Mouse (Mus musculus): ENCODE results near the gene Dcaf12. TPM values are rescaled to one million over a fixed set of nuclear protein-coding genes. Genes with fewer than 3 reads are reported as not detected.

Dcaf12 gene
- polyA plus RNA-seq, 1 experiment from 2014 or later, result 33.2 TPM

DNA sequence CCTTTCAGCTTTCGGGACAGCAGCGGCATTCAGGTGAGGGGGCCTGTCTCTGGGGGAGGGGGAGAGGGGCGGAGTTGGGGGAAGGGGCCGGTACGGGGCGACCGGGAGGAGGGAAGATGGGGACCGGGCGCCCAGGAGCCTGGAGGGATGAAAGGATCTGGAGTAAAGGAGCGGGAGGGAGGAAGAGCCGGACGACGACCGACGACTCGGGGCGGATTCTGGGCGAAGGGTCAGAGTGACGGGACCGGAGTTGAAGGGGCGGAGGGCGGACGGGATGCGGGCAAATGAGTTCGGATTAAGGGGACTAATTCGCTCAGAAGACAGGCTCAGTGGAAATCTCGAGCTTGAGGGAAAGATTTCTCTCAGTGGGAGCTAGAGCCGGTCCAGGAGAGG, 34.5 kb upstream of the Dcaf12 start:
- no peaks in the 10 kb centered on the region for H3K9me3 ChIP-seq (ENCODE audit: control insufficient read depth, low read length)
- peak overlapping the region; percentile 85 to 94 for H3K4me3 ChIP-seq (ENCODE audit: control insufficient read depth in 1 of 2, insufficient read depth in 1 of 2, low read depth in 1 of 2, low read length in 2 of 2)
- peaks cover 0 to 8% of the 10 kb centered on the region in 2 experiments; a peak in 1 of 4 replicates for H3K4me1 ChIP-seq (ENCODE audit: control insufficient read depth in 2 of 2, insufficient read depth in 2 of 2, low read length in 2 of 2)
- no peaks in the 10 kb centered on the region for H3K27me3 ChIP-seq (ENCODE audit: control insufficient read depth, insufficient read depth, low read length)
- under 1% methylated on average over 26 of the region's 28 CpGs for WGBS
- ATAC-seq (ENCODE audit: insufficient number of reproducible peaks, insufficient read depth, low FRiP score, low read depth), result peak; percentile 70
- H3K4me2 ChIP-seq (ENCODE audit: low read length), result peak overlapping the region; percentile 84
- peak overlapping the region; percentile 88 for H3K9ac ChIP-seq (ENCODE audit: low read length)
- peak overlapping the region; percentile 93 to 95 for H3K27ac ChIP-seq (replicated peaks in 1 of 2; ENCODE audit: control insufficient read depth in 1 of 2, insufficient read depth in 1 of 2, low read depth in 2 of 2, low read length in 2 of 2)
- H3K36me3 ChIP-seq (ENCODE audit: control insufficient read depth, insufficient read depth, low read length), result no peaks in the 10 kb centered on the region

DNA sequence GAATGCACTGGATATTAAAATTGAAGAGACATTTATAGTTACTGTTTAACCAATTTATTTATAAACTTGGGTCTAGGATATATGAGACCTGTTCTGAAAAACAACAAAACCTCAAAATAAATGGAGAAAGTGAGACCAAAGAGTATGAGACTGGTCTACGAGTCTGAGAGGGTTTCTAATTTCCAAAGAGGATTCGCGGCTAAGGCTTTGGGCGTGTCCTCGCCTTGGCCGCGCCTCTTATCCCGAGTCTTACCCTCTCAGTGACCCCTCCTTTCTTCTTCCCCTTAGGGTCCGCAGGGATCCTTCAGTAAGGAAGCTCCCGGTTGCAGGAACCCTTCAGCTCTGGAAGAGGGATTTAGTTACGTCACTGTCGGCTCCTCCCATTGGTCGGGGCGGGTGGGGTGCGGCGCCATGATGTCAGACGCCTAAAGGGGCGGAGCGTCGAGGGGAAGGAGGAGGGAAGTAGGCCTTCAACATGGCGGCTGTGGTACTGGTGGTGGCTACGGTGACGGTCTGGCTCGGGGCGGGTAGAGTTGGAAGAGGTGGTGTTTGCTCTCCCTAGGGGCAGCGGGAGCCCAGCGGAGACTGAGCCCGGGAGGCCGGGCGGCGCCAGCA, 34.0 kb upstream of the Dcaf12 start, which contains the start of gene Ubap1:
Gene Ubap1 (plus strand): TSS at position 413 of the 615 bp plus-strand sequence.
- H3K4me1 ChIP-seq (ENCODE audit: control insufficient read depth in 2 of 2, insufficient read depth in 2 of 2, low read length in 2 of 2), result peaks cover 0 to 8% of the 10 kb centered on the region in 2 experiments; a peak in 1 of 4 replicates
- peak within 1 kb of the TSS; percentile 84 for H3K4me2 ChIP-seq (ENCODE audit: low read length)
- H3K27me3 ChIP-seq (ENCODE audit: control insufficient read depth, insufficient read depth, low read length), result no peaks in the 10 kb centered on the region
- under 1% methylated on average over 30 of the region's 31 CpGs for WGBS
- no peaks in the 10 kb centered on the region for H3K36me3 ChIP-seq (ENCODE audit: control insufficient read depth, insufficient read depth, low read length)
- H3K9ac ChIP-seq (ENCODE audit: low read length), result peak within 1 kb of the TSS; percentile 88
- peak within 1 kb of the TSS; percentile 93 to 95 for H3K27ac ChIP-seq (replicated peaks in 1 of 2; ENCODE audit: control insufficient read depth in 1 of 2, insufficient read depth in 1 of 2, low read depth in 2 of 2, low read length in 2 of 2)
- peak within 1 kb of the TSS; percentile 85 to 94 for H3K4me3 ChIP-seq (ENCODE audit: control insufficient read depth in 1 of 2, insufficient read depth in 1 of 2, low read depth in 1 of 2, low read length in 2 of 2)
- ATAC-seq (ENCODE audit: insufficient number of reproducible peaks, insufficient read depth, low FRiP score, low read depth), result peak; percentile 93
- no peaks in the 10 kb centered on the region for H3K9me3 ChIP-seq (ENCODE audit: control insufficient read depth, low read length)

DNA sequence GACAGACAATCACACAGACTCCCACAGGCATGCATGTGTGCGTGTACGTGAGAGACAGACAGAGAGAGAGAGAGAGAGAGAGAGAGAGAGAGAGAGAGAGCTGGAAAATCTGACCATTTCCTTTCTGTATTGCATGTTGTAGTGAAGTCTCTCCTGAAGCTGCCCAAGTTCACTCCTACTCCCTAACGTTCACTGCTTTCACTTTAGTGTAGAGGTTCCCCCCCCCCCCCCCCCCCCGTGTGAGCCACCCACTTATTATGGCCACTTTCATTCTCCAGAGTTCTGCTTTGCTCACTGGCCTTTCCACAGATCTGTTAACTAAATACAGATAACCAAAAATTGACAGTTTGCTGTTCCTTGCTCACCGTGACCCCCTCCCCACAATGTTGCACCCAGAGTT, 33.1 kb upstream of the Dcaf12 start:
- H3K4me2 ChIP-seq (ENCODE audit: low read length), result peak overlapping the region; percentile 84
- H3K36me3 ChIP-seq (ENCODE audit: control insufficient read depth, insufficient read depth, low read length), result no peaks in the 10 kb centered on the region
- no peaks in the 10 kb centered on the region for H3K9me3 ChIP-seq (ENCODE audit: control insufficient read depth, low read length)
- no peak overlapping the region for H3K9ac ChIP-seq (ENCODE audit: low read length)
- ATAC-seq (ENCODE audit: insufficient number of reproducible peaks, insufficient read depth, low FRiP score, low read depth), result no peak
- H3K4me1 ChIP-seq (ENCODE audit: control insufficient read depth in 2 of 2, insufficient read depth in 2 of 2, low read length in 2 of 2), result peaks cover 0 to 8% of the 10 kb centered on the region in 2 experiments; a peak in 1 of 4 replicates
- H3K27me3 ChIP-seq (ENCODE audit: control insufficient read depth, insufficient read depth, low read length), result no peaks in the 10 kb centered on the region
- H3K4me3 ChIP-seq (ENCODE audit: control insufficient read depth in 1 of 2, insufficient read depth in 1 of 2, low read depth in 1 of 2, low read length in 2 of 2), result 0 out of 4 replicates have a peak overlapping the region, but pooled peaks of 1 of the 2 experiments have one; percentile 85
- WGBS, result 26% methylated on average over 5 of the region's 5 CpGs
- peak overlapping the region; percentile 2 to 72; a peak in 1 of 4 replicates for H3K27ac ChIP-seq (replicated peaks in 1 of 2; ENCODE audit: control insufficient read depth in 1 of 2, insufficient read depth in 1 of 2, low read depth in 2 of 2, low read length in 2 of 2)

DNA sequence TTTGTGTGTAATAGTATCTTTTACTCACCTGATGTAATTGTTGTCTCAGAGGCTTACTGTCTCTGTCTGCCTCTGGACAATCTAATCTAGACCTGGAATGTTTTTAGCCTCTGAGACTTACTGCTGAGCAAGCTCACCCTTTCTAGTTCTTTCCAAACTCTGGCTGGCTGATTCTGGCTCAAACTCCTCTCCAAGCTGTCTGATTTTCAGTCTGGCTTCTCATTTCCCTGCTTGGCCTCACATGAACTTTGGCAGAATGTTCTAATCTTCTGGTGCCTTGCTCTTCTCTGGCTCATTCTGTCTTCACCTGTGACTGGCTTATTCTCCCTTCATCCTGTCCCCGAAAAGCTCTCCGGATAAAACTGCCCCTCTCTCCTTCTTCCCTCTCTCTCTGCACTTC, 31.3 kb upstream of the Dcaf12 start:
- Histone ChIP-seq H3K27ac (replicated peaks in 1 of 2; ENCODE audit: control insufficient read depth in 1 of 2, insufficient read depth in 1 of 2, low read depth in 2 of 2, low read length in 2 of 2) (no peak overlapping the region), H3K4me3 (ENCODE audit: control insufficient read depth in 1 of 2, insufficient read depth in 1 of 2, low read depth in 1 of 2, low read length in 2 of 2) (no peak overlapping the region), H3K4me2 (ENCODE audit: low read length) (no peak overlapping the region), H3K9me3 (ENCODE audit: control insufficient read depth, low read length) (no peaks in the 10 kb centered on the region), H3K4me1 (ENCODE audit: control insufficient read depth in 2 of 2, insufficient read depth in 2 of 2, low read length in 2 of 2) (peaks cover 0 to 8% of the 10 kb centered on the region in 2 experiments; a peak in 1 of 4 replicates), H3K36me3 (ENCODE audit: control insufficient read depth, insufficient read depth, low read length) (no peaks in the 10 kb centered on the region), H3K27me3 (ENCODE audit: control insufficient read depth, insufficient read depth, low read length) (no peaks in the 10 kb centered on the region), H3K9ac (ENCODE audit: low read length) (no peak overlapping the region)
- WGBS, result 55% methylated on average over 2 of the region's 2 CpGs
- no peak for ATAC-seq (ENCODE audit: insufficient number of reproducible peaks, insufficient read depth, low FRiP score, low read depth)

DNA sequence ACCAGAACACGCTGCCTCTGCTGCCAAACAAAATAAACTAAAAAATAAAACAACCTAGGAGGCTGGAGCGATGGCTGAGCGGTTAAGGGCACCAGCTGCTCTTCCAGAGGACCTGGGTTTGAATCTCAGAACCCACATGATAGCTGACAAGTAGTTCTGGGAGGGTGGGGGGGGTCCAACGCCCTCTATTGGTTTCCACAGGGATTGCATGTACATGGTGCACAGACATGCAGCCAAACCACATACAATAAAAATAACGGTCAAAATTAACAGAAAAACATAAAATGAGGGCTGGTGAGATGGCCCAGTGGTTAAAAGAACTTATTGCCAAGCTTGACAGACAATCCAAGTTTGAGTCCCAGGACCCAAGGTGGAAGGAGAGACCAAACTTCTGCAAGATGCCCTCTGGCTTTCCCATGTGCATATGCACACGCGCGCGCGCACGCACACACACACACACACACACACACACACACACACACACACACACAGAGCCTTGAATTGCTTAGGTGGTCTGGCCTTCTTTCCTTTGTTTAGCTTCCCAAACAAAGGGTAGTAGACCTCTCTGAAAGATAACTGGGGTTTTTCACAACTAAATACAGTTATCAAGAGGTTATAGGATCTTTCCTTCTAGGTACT, 26.3 kb upstream of the Dcaf12 start:
- Histone ChIP-seq H3K9me3 (ENCODE audit: control insufficient read depth, low read length) (no peaks in the 10 kb centered on the region), H3K36me3 (ENCODE audit: control insufficient read depth, insufficient read depth, low read length) (no peaks in the 10 kb centered on the region), H3K27ac (replicated peaks in 1 of 2; ENCODE audit: control insufficient read depth in 1 of 2, insufficient read depth in 1 of 2, low read depth in 2 of 2, low read length in 2 of 2) (no peak overlapping the region), H3K4me2 (ENCODE audit: low read length) (no peak overlapping the region), H3K27me3 (ENCODE audit: control insufficient read depth, insufficient read depth, low read length) (no peaks in the 10 kb centered on the region), H3K4me1 (ENCODE audit: control insufficient read depth in 2 of 2, insufficient read depth in 2 of 2, low read length in 2 of 2) (no peaks in the 10 kb centered on the region), H3K9ac (ENCODE audit: low read length) (no peak overlapping the region), H3K4me3 (ENCODE audit: control insufficient read depth in 1 of 2, insufficient read depth in 1 of 2, low read depth in 1 of 2, low read length in 2 of 2) (no peak overlapping the region)
- no peak for ATAC-seq (ENCODE audit: insufficient number of reproducible peaks, insufficient read depth, low FRiP score, low read depth)
- WGBS, result 82% methylated on average over 11 of the region's 11 CpGs

DNA sequence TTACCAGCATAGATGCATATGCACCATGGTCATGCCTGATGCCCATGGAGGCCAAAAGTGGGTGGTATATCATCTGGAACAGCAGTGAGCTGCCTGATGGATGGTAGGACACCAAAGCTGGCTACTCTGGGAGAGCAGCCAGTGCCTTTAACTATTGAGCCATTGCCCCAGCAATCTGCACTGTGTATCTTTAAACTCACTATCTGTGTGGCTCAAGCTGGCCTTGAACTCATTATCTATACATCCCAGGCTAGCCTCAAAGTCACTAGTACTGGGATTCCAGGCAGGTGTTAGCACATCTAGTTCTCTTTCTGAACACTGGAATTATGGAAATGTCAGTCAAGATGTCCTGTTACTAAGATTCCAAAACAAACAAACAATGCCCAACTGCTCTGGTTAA, 21.9 kb upstream of the Dcaf12 start:
- no peaks in the 10 kb centered on the region for H3K4me1 ChIP-seq (ENCODE audit: control insufficient read depth in 2 of 2, insufficient read depth in 2 of 2, low read length in 2 of 2)
- H3K9ac ChIP-seq (ENCODE audit: low read length), result no peak overlapping the region
- ATAC-seq (ENCODE audit: insufficient number of reproducible peaks, insufficient read depth, low FRiP score, low read depth), result no peak
- no peak overlapping the region for H3K4me3 ChIP-seq (ENCODE audit: control insufficient read depth in 1 of 2, insufficient read depth in 1 of 2, low read depth in 1 of 2, low read length in 2 of 2)
- no peaks in the 10 kb centered on the region for H3K9me3 ChIP-seq (ENCODE audit: control insufficient read depth, low read length)
- H3K27me3 ChIP-seq (ENCODE audit: control insufficient read depth, insufficient read depth, low read length), result no peaks in the 10 kb centered on the region
- no peaks in the 10 kb centered on the region for H3K36me3 ChIP-seq (ENCODE audit: control insufficient read depth, insufficient read depth, low read length)
- H3K27ac ChIP-seq (replicated peaks in 1 of 2; ENCODE audit: control insufficient read depth in 1 of 2, insufficient read depth in 1 of 2, low read depth in 2 of 2, low read length in 2 of 2), result no peak overlapping the region
- no peak overlapping the region for H3K4me2 ChIP-seq (ENCODE audit: low read length)

DNA sequence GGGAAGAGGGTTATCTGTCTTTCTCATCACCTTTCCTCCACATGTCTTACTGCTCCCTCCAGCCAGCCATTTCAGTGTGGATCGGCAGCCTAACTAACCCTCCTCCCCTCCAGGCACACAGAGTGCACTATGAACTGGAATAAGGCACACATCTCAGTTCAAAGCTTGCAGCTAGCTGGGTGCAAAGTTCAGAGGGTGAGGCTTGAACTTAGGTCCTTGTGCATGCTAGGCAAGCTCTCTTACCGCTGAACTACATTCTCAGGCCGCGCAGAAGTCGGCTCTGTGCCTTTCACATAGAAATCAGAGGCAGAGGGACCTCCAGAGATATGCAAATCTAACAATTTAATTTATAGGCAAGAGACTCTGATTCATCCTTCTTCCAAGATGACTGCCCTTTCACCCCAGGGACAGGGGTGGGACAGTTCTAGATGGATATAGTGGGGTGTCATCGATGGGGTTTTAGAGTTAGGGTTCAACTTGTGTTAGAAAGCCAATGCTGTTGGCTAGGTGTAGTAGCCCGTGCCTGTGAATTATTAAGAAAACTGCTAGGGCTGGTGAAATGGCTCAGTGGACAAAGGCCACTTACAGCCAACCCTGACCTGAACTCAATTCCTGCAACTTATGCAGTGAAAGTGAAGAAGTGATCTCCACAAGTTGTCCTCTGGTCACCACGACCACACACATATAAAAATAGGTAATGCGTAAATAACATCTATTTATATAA, 17.2 kb upstream of the Dcaf12 start:
- ATAC-seq (ENCODE audit: insufficient number of reproducible peaks, insufficient read depth, low FRiP score, low read depth), result no peak
- Histone ChIP-seq H3K9me3 (ENCODE audit: control insufficient read depth, low read length) (no peaks in the 10 kb centered on the region), H3K27ac (replicated peaks in 1 of 2; ENCODE audit: control insufficient read depth in 1 of 2, insufficient read depth in 1 of 2, low read depth in 2 of 2, low read length in 2 of 2) (no peak overlapping the region), H3K9ac (ENCODE audit: low read length) (no peak overlapping the region), H3K27me3 (ENCODE audit: control insufficient read depth, insufficient read depth, low read length) (no peaks in the 10 kb centered on the region), H3K4me2 (ENCODE audit: low read length) (no peak overlapping the region), H3K4me3 (ENCODE audit: control insufficient read depth in 1 of 2, insufficient read depth in 1 of 2, low read depth in 1 of 2, low read length in 2 of 2) (no peak overlapping the region), H3K36me3 (ENCODE audit: control insufficient read depth, insufficient read depth, low read length) (no peaks in the 10 kb centered on the region), H3K4me1 (ENCODE audit: control insufficient read depth in 2 of 2, insufficient read depth in 2 of 2, low read length in 2 of 2) (no peaks in the 10 kb centered on the region)
- WGBS, result 80% methylated on average over 9 of the region's 9 CpGs

Data from heart, embryonic 14.5 days (tissue).